Comparison of ENCODE assay signal across 14 mouse cellular contexts in genomic region chr11:72531632-72532031, GRCm38 (mm10). TPM values are rescaled to one million over a fixed set of nuclear protein-coding genes. Genes with fewer than 3 reads are reported as not detected.
A peak's percentile ranks its signal among the peaks of the same experiment; 100 is the strongest.
DNase-seq lines count a peak whose midpoint lies in the region; ATAC-seq and TF ChIP-seq lines count a peak whose summit lies in the region.
"Had no signal": no experiment of that assay in that cellular context is flagged by ENCODE, and none has a peak within 500 bp of the region (broad histone marks: within the 10 kb centered on the region; RNA-seq: fewer than 3 reads in every experiment).

No protein-coding gene starts in this region.

- WGBS in lung, embryonic 14.5 days = 48% methylated on average over 1 of the region's 1 CpGs

- peak; percentile 38 for TF ChIP-seq CTCF in lung, embryonic 14.5 days (IDR thresholded peaks at IDR 0.05; ENCODE audit: low read depth)

- H3K27me3 ChIP-seq in lung, embryonic 14.5 days (ENCODE audit: insufficient read depth, low read length) = no peaks in the 10 kb centered on the region
- H3K27me3 ChIP-seq: forebrain, embryonic 15.5 days; hindbrain, embryonic 12.5 days had no signal

- H3K9me3 ChIP-seq in lung, embryonic 14.5 days (ENCODE audit: low read depth, low read length) = no peaks in the 10 kb centered on the region
- H3K9me3 ChIP-seq: forebrain, embryonic 15.5 days had no signal

- H3K36me3 ChIP-seq in lung, embryonic 14.5 days (ENCODE audit: insufficient read depth) = no peaks in the 10 kb centered on the region
- H3K36me3 ChIP-seq: forebrain, embryonic 15.5 days; heart, embryonic 13.5 days; hindbrain, embryonic 12.5 days had no signal

- DNase-seq in cerebellum, postnatal 14 days = peak; percentile 34 to 44
- DNase-seq in cerebellum, postnatal 36 days = no peak
- DNase-seq in kidney, adult 8-10 months = peak; percentile 46 to 61
- DNase-seq in kidney, adult 18-20 months = no peak
- DNase-seq in lung, embryonic 14.5 days = peak; percentile 15
- DNase-seq in lung, adult 18-20 months = no peak
- peak; percentile 48 to 61 for DNase-seq in kidney, postnatal 36 days
- DNase-seq: adrenal gland, postnatal 14 days; gastrocnemius, postnatal 25 days had no signal

- no peak overlapping the region for H3K9ac ChIP-seq in lung, embryonic 14.5 days
- H3K9ac ChIP-seq: forebrain, embryonic 15.5 days; heart, embryonic 13.5 days; hindbrain, embryonic 12.5 days had no signal

- no peak overlapping the region for H3K4me3 ChIP-seq in lung, embryonic 14.5 days (ENCODE audit: low read depth, low read length)
- H3K4me3 ChIP-seq: forebrain, embryonic 15.5 days; heart, embryonic 13.5 days; hindbrain, embryonic 12.5 days; megakaryocyte, embryonic 14.5 days had no signal

- no peak overlapping the region for H3K4me2 ChIP-seq in lung, embryonic 14.5 days
- H3K4me2 ChIP-seq: forebrain, embryonic 15.5 days; heart, embryonic 13.5 days; hindbrain, embryonic 12.5 days had no signal

- H3K27ac ChIP-seq in lung, embryonic 14.5 days (ENCODE audit: low read depth) = no peak overlapping the region
- H3K27ac ChIP-seq: forebrain, embryonic 15.5 days; heart, embryonic 13.5 days; hindbrain, embryonic 12.5 days had no signal

- ATAC-seq in lung, embryonic 14.5 days (ENCODE audit: insufficient read depth) = no peak
- no peak for ATAC-seq in erythroblast, adult 5-6 weeks (replicated peaks; ENCODE audit: low FRiP score, poor library complexity, severe bottlenecking)
- ATAC-seq: forebrain, embryonic 15.5 days had no signal

- no peaks in the 10 kb centered on the region for H3K4me1 ChIP-seq in lung, embryonic 14.5 days (ENCODE audit: insufficient read depth)
- H3K4me1 ChIP-seq: forebrain, embryonic 15.5 days; heart, embryonic 13.5 days; hindbrain, embryonic 12.5 days had no signal

RNA-seq across cellular contexts. Expression of gene Spns3, which starts 18.7 kb away (rescaled TPM):
- 0.09 TPM in 1 of 2 replicates, not detected in the other for polyA plus RNA-seq in lung, embryonic 14.5 days (2014; fragmentation: Nextera tagmentation; extraction: Ambion mirVana)
- 0.58 and 4.2 TPM in 2 replicates for total RNA-seq in erythroblast, adult 5-6 weeks (2015; ENCODE audit: low replicate concordance)
- 1.5 and 5.1 TPM in 2 replicates for total RNA-seq in erythroblast, adult 5-6 weeks (2017; ENCODE audit: low replicate concordance)

RNA-seq across cellular contexts. Expression of gene Spns2, which starts 41.9 kb away (rescaled TPM):
- polyA plus RNA-seq in lung, embryonic 14.5 days (2014; fragmentation: Nextera tagmentation; extraction: Ambion mirVana) = 7.5 and 8.5 TPM in 2 replicates
- total RNA-seq in erythroblast, adult 5-6 weeks (2015; ENCODE audit: low replicate concordance) = 1.3 TPM in 1 of 2 replicates, not detected in the other
- 1.4 and 2.0 TPM in 2 replicates for total RNA-seq in erythroblast, adult 5-6 weeks (2017; ENCODE audit: low replicate concordance)

Comparison
In these comparisons a context has a peak if more than half of its experiments do, and no peak if none do; other contexts are left out.
1. DNase-seq: peak in cerebellum, postnatal 14 days (2 of 2), kidney, adult 8-10 months (2 of 2), lung, embryonic 14.5 days (single experiment) and kidney, postnatal 36 days (2 of 2); none in cerebellum, postnatal 36 days (0 of 2), kidney, adult 18-20 months (single experiment) and lung, adult 18-20 months (0 of 2).